Mouse (Mus musculus): ENCODE measurements around the gene Dis3l2.

The Dis3l2 gene

DNA sequence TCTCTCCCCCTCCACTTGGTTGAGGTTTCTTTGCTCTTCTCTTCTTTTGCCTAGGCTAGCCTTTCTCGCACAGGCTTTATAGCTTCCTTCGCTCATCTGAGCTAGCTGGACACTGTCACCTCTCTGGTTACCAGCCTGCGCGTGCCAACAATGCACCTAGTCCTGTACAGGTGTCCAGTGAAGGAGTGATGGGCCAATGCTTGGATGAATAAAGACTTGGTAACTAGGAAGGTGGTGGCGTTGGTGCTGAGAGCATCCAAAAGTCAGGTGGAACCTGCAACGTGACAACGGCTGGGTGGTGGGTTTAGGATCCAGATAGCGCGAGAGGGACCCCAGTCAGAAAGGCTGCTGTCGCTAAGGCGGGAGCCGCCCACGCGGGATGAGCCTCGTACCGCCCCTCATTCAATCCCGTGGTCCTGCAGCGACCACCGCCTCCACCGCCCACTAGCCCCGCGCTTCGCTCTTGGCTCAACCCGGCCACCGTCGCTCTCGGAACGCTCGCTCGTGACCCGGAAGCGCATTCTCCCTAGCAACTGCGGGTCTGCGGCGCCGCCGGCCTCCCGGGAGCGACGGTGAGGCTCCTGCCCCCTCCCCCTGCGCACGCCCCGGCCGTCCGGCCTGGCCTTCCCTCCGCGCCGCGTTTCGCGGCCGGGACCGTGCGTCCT, at the start of gene Dis3l2:
Dis3l2 (plus strand) TSS at position 509 of the 665 bp plus-strand sequence.
- DNase-seq: peak; percentile 85

GRCm38 (mm10) chr1:86657071-86657470, 46.5 kb upstream of the Dis3l2 start:
- no peak for DNase-seq

DNA sequence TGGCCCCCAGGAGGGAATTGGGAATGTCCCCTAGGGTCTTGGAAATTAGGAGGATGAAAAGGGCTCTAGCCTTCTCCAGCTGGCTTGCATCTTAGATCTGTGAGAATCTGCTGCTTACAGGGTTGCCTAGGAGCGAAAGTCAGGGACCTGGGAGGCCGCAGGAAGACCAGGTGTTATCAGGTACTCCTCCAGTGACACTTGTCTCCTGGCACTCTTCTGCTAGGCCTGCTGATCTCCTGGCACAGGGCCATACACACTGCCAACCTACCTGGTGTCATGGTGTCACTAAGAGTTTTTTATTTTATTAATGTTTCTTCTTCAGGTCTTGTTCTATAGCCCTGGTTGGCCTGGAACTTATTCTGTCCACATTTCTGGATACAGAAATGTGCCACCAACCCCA, 38.5 kb upstream of the Dis3l2 start:
- DNase-seq: no peak

- DNase-seq: peak; percentile 59
Observed at GRCm38 (mm10) chr1:86669552-86670273, 33.9 kb upstream of the Dis3l2 start.

GRCm38 (mm10) chr1:86670279-86671038, 33.1 kb upstream of the Dis3l2 start, which contains the start of gene Nppc:
Gene Nppc, minus strand, starts transcription at chr1:86670571.
- peak; percentile 32 for DNase-seq

- DNase-seq: no peak
Observed at GRCm38 (mm10) chr1:86674385-86674784, 29.2 kb upstream of the Dis3l2 start.

DNA sequence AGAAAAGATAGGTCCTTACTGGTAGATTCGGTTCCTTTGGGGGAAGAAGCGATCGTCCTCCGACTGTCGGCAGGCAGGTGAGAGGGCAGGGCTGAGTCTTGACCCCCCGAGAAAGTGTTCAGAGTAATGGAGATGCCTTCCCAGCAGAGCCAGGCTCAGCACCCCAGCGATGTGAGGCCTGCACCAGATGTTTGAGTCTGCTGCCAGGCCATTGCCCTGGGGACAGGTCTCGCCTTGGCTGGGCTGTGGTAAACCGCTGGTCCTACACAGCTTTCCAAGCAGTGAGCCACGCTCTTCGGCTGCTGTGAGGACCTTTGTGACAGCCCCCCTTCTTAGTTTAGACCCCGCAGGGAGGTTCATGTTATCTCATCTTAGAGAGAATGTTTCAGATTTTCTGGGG, 28.5 kb upstream of the Dis3l2 start:
- no peak for DNase-seq

DNA sequence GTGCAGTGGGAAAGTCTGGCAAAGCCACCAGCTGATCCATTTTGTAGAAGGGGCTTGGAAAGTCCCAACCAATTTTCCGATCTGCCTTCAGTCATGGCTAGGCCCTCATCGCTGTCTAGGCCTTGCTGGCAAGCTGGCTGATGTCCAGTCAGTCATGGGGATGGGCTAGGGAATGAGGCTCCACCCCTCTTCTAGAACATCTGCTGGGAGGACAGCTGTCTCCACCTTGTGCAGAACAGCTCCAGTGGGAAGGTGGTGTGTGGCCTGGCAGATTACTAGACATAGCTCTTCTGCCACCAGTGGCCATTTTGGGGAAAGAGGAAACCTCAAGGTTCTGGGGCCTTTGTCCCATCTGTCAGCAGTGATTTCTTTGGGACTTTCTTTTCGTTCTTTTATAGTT, 26.0 kb upstream of the Dis3l2 start:
- DNase-seq: no peak

DNA sequence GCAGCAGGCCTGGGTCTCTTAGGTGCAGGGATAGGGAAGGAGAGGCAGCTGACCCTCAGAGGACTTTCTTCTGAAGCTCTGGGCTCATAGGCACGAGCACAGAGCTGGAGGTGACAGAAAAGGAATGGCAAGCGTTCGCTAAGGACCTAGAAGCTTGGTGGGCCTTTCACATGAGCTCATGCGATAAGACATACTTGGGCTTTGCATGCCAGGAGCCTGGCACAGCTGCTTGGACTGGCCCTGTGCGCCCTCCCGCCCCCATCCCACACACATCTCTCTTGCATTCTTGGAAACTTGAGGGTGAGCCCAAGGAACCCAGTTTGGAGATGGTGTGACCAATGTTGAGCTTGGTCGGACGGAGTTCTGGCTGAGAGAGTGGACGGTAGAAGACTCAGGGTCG, 24.9 kb upstream of the Dis3l2 start:
- no peak for DNase-seq

- no peak for DNase-seq
Observed at GRCm38 (mm10) chr1:86687236-86687635, 16.4 kb upstream of the Dis3l2 start.

- no peak for DNase-seq
Observed at GRCm38 (mm10) chr1:86691027-86691426, 12.6 kb upstream of the Dis3l2 start.

GRCm38 (mm10) chr1:86696948-86697347, 6.7 kb upstream of the Dis3l2 start:
- DNase-seq: no peak

DNA sequence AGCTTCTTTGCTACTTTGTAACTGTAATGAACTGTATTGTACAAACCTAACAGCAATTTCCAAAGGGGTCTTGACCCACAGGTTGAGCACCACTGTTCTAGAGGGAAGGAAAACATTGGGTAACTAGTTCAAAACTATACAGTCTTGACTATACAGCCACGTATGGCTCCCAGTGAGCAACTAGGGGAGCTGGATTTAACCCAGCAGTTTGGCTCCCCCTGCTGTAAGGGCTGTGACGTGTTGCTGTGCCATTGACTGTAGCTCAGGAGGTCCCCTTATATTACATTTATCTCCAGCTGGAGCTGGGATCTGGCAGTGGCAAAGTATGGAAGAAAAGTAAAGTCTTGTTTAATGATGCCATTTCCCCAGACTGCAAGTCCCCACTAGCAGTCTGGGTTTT, 4.9 kb upstream of the Dis3l2 start:
- no peak for DNase-seq

DNA sequence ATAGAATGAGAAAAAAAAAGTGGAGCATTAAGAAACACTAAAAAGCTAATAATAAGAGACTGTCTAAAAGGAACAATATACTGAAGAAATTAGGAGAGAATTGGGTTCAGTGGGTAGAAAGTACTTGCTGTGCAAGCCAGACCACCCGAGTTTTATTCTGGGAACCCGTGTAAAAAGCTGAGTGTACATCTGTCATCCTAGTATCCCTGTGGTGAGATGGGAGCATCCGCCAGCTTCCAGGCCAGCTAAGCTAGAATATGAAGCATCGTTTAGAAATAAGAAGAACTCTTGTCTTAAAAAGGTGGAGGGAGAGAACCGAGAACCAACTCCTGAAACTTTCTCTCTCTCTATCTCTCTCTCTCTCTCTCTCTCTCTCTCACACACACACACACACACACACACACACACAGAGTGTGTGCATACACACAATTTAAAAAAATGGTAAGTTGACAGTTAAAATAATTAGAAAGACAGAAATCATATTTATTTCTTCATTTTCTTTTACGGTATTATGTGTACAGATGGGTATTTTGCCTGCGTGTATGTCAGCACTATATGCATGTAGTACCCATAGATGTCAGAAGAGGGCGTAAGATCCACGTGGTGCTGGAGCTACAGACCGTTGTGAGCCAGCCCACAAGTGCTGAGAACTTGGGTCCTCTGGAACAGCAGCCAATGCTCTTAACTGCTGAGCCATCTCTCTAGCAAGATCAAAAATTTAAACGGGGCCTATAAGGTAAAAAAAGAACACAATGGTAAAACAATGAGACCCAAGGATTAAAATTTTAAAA, 4.1 kb upstream of the Dis3l2 start:
- no peak for DNase-seq

DNA sequence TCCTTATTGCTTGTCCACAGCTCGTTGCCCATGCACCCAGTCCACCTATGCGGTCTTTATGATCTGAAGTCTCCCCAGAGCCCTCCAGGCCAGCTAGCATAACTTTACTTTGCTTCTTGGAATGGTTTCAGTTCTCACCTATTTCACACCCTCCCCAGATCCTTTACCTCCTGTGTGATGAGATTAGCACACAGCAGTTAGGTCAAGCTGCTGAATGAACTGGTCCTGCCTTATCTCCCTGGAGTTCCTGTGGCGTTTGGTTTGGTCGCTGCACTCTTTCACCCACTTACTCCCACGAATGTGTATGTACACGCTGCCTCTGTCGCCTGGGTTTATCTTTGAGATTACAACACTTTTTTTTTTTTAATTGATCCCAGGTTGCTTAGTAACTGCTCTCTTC, 3.2 kb upstream of the Dis3l2 start:
- no peak for DNase-seq

DNA sequence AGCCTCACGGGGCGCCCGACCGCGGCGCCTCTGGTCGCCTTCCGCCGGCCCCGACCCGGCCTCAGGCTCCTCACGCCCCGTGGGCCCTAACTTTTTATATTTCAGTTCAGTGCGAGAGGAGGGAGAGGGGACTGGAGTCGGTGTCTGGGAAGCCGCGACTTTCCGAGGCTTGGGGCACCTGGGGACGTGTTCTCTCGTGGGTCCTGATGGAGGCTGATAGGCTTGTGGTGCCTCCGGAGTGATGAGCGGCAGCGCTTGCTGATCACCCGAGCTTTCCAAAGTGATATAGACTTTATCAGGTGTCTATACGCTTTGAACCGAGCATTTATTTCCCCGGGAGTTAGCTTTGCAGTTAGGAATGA, 338 bp downstream of the Dis3l2 start:
- DNase-seq: no peak

DNA sequence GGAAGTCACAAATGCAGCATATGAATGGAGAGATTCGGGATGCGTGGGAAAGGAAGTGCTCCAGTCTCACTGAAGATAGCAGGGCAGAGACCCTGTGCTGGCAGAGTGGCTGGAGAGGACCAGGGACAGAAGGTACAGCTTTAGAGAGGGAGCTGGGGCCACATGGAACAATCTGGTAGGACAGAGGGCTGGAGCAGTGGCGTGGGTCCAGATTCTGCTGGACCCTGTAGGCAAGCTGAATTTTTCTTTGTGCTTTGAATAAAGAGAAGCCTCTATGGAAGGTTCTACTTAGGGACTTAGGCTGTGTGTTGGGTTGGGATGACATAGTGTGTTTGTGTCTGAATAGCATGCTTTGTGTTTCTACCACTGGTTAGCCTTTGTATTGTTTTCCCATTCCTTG, 1.9 kb downstream of the Dis3l2 start:
- DNase-seq: peak; percentile 25

DNA sequence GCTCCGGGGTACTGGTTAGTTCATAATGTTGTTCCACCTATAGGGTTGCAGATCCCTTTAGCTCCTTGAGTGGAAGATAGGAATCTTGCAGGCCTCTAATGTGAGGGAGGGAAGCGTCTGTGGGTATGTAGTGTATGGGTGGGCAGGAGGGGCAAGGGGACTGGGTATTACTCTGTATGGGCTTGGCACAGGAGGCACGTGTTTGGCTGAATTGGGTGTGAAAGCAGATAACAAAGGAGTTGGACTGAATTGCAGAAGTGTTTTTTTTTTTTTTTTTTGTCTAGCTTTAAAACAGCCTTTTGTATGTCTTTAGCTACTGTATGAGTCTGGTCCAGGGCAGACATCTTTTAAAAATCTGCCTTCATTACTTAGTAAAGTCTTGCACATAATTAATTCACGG, 5.9 kb downstream of the Dis3l2 start:
- DNase-seq: no peak

GRCm38 (mm10) chr1:86712045-86712444, 8.4 kb downstream of the Dis3l2 start:
- DNase-seq: no peak

DNA sequence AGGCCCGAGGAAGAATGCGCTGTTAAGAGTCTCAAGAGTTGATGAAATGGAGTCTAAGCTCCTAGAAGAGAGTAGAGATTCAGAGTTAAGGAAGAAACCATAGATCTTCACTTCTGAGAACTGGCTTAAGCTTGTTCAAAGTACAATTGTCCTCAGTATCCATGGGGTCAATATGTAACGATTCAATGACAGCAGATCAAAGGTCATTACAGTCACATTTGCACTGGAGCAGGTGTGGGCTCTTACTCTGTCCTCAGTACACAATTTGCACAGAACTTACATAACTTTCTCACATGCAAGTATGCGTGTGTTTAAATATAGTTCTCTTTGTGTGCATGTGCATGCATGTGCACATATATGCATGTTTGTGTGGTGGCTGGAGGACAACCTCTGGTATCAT, 9.4 kb downstream of the Dis3l2 start:
- DNase-seq: no peak

DNA sequence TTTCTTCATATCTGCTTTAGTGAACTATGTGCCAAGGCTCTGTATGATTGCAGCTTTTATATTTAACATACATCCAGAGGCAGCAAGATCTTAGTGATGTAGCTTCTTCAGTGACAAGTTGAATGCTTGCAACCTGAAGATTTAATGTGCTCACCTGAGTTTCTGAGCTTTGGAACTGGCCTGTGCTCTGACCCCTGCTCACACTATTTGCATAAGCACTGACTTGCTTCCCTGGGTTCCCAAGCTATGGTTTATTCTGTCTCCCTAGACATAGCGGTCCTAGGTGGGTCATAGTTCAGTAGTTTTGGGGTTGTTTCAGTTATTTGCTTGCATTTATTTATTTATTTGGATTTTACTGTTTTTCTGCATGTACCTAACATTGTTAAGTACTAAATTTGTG, 14.6 kb downstream of the Dis3l2 start:
- no peak for DNase-seq

DNA sequence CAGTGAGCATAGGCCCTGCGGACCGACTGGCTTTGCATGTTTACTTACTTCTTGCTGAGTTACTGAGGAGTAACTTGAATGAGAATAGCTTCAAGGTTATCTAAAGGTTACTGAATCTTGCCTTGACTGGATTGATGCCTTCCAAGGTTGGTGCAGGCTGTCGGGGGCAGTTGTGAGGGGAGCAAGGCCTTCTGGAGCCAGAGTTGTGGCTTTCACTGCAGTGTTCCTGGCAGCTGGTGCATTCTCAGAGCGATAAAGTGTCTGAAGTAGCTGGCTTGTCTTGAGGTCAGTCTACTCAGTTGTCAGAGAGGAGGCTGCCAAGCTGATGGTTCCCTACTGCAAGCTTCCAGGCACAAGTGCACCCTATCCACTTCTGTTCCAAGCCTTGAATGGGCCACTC, 15.8 kb downstream of the Dis3l2 start:
- DNase-seq: no peak

DNA sequence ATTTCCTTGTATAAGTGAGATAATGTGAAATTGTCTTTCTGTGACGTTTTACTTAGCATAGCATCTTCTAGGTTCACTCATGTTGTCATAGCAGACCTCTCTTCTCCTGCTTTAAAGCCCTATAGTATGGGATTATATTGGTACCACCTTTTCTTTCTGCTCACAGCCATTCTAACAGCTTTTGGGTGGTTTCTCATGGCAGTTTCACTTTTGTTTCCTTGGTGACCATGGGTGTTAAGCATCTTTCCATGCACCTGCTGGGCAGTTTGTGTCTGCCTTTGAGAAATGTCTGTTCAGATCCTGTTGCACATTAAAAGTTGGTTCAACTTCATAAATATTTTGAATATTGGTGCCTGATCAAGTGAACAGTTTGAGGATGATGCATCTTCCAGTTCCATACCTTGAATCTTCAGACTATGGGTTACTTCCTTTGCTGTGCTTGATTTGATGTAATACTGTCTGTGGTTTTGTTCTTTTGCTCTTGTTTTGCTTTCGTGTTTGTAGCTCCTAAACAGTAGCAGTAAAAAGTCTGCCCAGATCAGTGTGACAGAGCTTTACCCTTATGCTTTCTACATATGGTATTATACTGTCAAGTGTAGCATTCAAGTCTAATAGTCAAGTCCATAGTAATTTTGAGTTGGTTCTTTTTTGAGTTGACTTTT, 29.7 kb downstream of the Dis3l2 start:
- DNase-seq: no peak
